In the genomic region with DNA sequence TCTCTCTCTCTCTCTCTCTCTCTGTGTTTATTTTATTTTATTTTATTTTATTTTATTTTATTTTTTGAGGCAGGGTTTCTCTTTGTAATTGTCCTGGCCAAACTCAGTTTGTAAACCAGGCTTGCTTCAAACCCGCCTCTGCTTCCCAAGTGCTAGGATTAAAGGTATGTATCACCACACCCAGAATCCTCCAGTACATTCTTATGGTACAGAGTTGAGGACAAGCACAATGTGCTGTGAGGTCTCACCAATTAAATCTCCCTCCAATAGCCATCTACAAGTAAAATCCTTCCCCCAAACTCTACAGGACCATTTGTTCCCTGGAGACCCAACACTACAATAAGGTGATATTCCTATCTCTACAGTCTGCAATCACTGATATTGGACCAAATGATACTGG, we compare ENCODE assay signal across 11 mouse cellular contexts.
"Had no signal": no experiment of that assay in that cellular context is flagged by ENCODE, and none has a peak within 500 bp of the region (broad histone marks: within the 10 kb centered on the region; RNA-seq: fewer than 3 reads in every experiment).

No protein-coding gene starts in this region.

- DNase-seq: gastrocnemius, postnatal 25 days; heart, adult 18-20 months; heart, postnatal 10 days; heart, postnatal 4 days; kidney, adult 18-20 months; kidney, adult 8-10 months; kidney, postnatal 10 days; kidney, postnatal 25 days; kidney, postnatal 4 days; liver; liver, embryonic 13.5 days had no signal
